18 mouse cellular contexts compared by ENCODE assay signal in genomic region chr6:5332560-5333150, GRCm38 (mm10). TPM values are rescaled to one million over a fixed set of nuclear protein-coding genes. Genes with fewer than 3 reads are reported as not detected.
A peak's percentile ranks its signal among the peaks of the same experiment; 100 is the strongest.
DNase-seq lines count a peak whose midpoint lies in the region.
"Had no signal": no experiment of that assay in that cellular context is flagged by ENCODE, and none has a peak within 500 bp of the region (broad histone marks: within the 10 kb centered on the region; RNA-seq: fewer than 3 reads in every experiment).

No protein-coding gene starts in this region.

- peak; percentile 13 for DNase-seq in layer of hippocampus, adult 11-12 months (ENCODE audit: low spot score)
- DNase-seq in layer of hippocampus, adult 9-10 months (ENCODE audit: low spot score), result no peak
- DNase-seq in ES-CJ7 (ENCODE audit: low read depth, low spot score), result peak; percentile 81
- DNase-seq in R1 (ENCODE audit: low read depth, low spot score), result peak; percentile 75
- peak; percentile 30 to 53 for DNase-seq in right cerebral cortex, adult 2 months (ENCODE audit: low spot score in 2 of 2)
- DNase-seq in spleen, postnatal 10 days (ENCODE audit: low spot score in 2 of 2), result no peak
- DNase-seq in heart, adult 18-20 months, result no peak
- DNase-seq: adrenal gland, postnatal 25 days; cerebellum, adult 11-12 months; cerebellum, postnatal 14 days; embryo, embryonic 11 days; forebrain, postnatal 0 days; gastrocnemius, postnatal 25 days; kidney, adult 2 months; kidney, postnatal 14 days; thymus, postnatal 14 days had no signal

RNA-seq across cellular contexts. Expression of gene Pon2, which starts 34.4 kb away (rescaled TPM):
- 10 to 100 TPM; 16.7 to 17.6 TPM for total RNA-seq in heart, adult 18-20 months (2021)

RNA-seq across cellular contexts. Expression of gene Asb4, which starts 50.5 kb away (rescaled TPM):
- total RNA-seq in heart, adult 18-20 months (2021), result 1 to 10 TPM; 3.9 to 5.1 TPM
- total RNA-seq: megakaryocyte progenitor cell, adult 5-6 weeks; monocyte, adult 5-6 weeks had no signal

Comparison
In these comparisons a context has a peak if more than half of its experiments do, and no peak if none do; other contexts are left out.
1. DNase-seq: peak in layer of hippocampus, adult 11-12 months (single experiment), ES-CJ7 (single experiment), R1 (single experiment) and right cerebral cortex, adult 2 months (2 of 2); none in layer of hippocampus, adult 9-10 months (single experiment), spleen, postnatal 10 days (0 of 2) and heart, adult 18-20 months (0 of 2).